Mouse (Mus musculus): Measurements from ENCODE around the gene Wdr20rt.
"Not testable (repeated sequence)": the region's sequence is repeated elsewhere in the genome, so short reads cannot be mapped to it uniquely, and the experiment has no call there.

The Wdr20rt gene

DNA sequence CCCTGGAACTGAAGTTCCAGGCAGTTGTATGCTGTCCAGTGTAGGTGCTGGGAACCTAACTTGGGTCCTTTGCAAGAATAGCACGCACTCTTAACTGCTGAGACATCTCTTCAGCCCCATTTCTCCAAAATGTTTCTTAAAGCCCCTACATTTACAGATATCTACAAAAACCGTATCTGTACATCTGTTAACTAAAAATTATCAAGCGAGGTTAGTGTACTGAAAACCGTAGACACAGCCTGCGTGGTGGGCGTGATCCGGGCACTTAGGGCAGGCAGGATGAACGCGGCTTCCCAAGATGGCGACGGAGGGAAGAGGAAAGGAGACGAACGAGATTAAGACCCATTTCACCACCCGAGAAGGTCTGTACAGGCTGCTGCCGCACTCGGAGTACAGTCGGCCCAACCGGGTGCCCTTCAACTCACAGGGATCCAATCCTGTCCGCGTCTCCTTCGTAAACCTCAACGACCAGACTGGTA, at the start of gene Wdr20rt:
Gene Wdr20rt (plus strand): TSS at position 51 of the 479 bp plus-strand sequence.
- DNase-seq (ENCODE audit: low spot score in 2 of 2): no peak

DNA sequence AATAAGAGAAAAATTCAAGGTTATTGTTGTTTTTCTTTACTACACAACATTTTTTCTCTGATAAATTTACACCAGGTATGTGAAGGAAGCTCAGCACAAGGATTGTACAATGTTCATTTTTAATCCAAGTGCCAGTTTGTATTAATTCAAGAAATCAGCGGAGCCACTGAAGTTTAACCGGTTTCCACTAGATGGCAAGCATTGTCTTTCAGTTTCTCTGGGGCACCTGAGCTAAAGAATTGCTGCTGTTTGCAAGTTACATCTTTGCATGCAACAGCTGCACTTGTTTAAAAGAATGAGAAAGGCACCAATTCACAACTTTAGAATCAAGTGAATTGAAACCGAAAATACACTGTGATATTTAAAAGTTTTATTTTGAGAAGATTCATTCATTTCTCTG, 38.0 kb upstream of the Wdr20rt start:
- DNase-seq (ENCODE audit: low spot score in 2 of 2): no peak

- DNase-seq (ENCODE audit: low spot score in 2 of 2): no peak
These were observed 36.1 kb upstream of the Wdr20rt start for GRCm38 (mm10) chr12:65189213-65189612.

- DNase-seq (ENCODE audit: low spot score in 2 of 2): no peak
These were observed 31.2 kb upstream of the Wdr20rt start for GRCm38 (mm10) chr12:65194003-65194530.

GRCm38 (mm10) chr12:65201812-65202211, 23.5 kb upstream of the Wdr20rt start:
- DNase-seq (ENCODE audit: low spot score in 2 of 2): no peak

DNA sequence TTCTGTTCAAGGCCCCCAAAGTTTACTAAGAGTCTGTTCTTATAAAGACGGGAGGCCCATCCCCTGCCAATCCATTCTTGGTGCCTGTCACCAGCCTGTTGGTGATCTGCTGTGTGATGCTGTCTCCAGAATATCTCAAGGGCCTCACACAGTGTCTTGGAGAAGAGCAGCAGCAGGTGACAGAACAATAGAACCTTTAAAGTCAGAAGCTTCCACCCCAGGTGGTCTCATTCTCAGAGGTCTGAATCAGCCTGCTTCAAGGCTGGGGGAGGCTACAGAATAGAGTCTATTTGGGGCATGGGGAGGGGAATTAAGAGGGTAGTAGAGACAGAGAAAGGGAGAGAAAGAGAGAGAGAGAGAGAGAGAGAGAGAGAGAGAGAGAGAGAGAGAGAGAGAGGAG, 18.9 kb upstream of the Wdr20rt start:
- no peak for DNase-seq (ENCODE audit: low spot score in 2 of 2)

- DNase-seq (ENCODE audit: low spot score in 2 of 2): no peak
These were observed 8.9 kb upstream of the Wdr20rt start for GRCm38 (mm10) chr12:65216404-65216840.

DNA sequence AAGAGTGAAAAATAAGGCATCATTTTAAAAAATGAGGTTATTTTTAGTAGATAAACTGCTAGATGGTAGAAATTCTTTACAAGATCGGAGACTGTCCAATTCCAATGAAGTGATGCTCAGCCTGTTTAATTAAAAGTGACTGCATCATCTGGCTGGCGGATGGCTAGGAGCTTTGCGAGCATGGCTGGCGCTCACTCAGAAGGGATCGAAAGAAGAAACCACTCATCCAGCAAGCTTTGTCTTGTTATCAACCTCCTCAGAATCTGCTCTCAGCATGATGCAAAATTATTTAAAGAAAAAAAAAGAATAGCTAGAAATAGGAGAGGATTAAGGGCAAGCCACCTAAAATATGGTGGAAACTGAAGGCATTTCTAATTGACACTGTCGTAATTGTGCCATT, 3.3 kb downstream of the Wdr20rt start:
- no peak for DNase-seq (ENCODE audit: low spot score in 2 of 2)

GRCm38 (mm10) chr12:65229041-65229440, 3.7 kb downstream of the Wdr20rt start:
- DNase-seq (ENCODE audit: low spot score in 2 of 2): no peak

- not testable (repeated sequence) for DNase-seq (ENCODE audit: low spot score in 2 of 2)
These were observed 7.5 kb downstream of the Wdr20rt start for GRCm38 (mm10) chr12:65232801-65233200.

- DNase-seq (ENCODE audit: low spot score in 2 of 2): no peak
These were observed 24.9 kb downstream of the Wdr20rt start for GRCm38 (mm10) chr12:65250116-65250738.

GRCm38 (mm10) chr12:65256887-65257286, 31.6 kb downstream of the Wdr20rt start:
- no peak for DNase-seq (ENCODE audit: low spot score in 2 of 2)

- DNase-seq (ENCODE audit: low spot score in 2 of 2): peak in 1 of 2 experiments; percentile 6
These were observed 33.2 kb downstream of the Wdr20rt start for GRCm38 (mm10) chr12:65258212-65259138.

DNA sequence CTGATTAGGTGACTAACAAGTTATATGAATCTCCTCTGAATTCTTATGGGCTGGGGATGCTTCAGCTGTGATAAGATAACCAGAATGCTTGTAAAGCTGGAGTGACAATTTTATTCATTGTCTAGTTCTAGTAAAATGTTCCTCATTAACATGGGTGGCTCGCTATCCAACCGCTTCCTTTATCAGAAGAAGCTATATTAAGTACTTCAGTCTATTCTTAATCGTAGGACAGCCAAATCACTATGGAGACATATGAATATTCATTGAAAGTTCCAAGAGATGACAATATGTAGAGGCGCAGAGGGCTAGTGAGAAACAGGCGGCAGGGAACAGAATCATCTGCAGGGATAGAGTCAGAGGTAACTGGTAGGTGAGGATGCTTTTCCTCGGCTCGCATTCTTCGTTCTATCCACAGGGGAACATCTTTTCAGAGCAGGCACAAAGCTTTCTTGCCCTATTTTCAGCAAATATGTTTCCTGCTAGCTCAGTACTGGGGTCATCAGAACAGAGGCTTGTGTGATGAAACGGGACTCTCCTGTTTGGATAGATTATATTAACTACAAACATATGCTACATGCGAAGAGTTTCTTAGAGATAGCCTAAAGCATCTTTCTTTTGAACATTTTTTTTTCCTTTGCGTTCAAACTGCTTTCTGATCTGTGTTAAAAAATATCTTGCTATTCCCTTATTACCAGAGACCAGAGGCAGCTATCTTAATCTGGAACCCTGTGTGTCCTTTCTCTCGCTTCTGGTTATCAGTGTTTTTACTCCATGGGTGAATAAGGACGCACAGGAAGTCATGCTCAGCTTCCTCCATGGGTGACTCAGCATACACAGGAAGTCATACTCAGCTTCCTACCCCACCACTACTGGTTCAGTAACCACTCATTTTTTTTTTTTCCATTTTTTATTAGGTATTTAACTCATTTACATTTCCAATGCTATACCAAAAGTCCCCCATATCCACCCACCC, 34.1 kb downstream of the Wdr20rt start:
- DNase-seq (ENCODE audit: low spot score in 2 of 2): no peak

DNA sequence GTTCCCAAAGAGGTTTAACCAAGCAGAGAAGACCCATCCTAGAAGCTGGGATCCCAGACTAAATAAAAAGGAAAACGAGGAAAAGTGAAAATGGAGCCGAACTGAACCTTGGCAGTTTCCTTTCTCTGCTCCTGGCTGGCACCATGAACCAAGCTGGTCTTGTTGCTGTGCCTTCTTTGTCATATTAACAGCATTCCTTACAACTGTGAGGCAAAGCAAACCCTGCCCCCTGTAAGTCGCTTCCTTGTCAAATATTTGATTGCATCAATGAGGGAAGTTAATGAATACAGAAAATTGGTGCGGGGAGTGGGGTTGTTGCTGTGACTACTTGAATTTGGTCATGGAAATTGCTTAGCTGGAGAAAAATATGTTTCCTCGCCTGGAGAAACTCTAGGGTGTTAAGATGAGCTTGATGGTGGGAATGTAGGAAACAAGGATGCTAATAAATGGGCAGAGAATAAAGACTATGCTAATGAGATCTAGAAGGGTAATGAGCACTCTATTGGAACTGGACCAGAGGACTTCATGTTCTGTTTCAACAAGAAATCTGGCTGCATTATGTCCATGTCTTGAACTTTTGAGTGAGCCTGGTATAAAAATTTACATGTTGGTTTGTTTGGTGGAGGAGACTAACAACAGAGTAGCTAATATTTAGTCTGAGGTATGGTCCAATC, 43.1 kb downstream of the Wdr20rt start:
- DNase-seq (ENCODE audit: low spot score in 2 of 2): no peak

GRCm38 (mm10) chr12:65269406-65269805, 44.1 kb downstream of the Wdr20rt start:
- DNase-seq (ENCODE audit: low spot score in 2 of 2): no peak

- DNase-seq (ENCODE audit: low spot score in 2 of 2): no peak
These were observed 48.5 kb downstream of the Wdr20rt start for GRCm38 (mm10) chr12:65273807-65274206.

Data from heart, adult 9 months (tissue).